Mouse (Mus musculus) mouse embryonic stem cell (cell line): ENCODE results near the gene Spata13.

Experiments used
- in situ Hi-C, 2 experiments: fragments of 300-500 bp; cut with MboI; formaldehyde crosslinking; loops; 1 replicate in 1 of 2; 3 replicates in 1 of 2; pipeline ENCODE4 v1.14.3; 2019 to 2020; ENCODE audit warnings: low sequenced_read_pairs in 2 of 2, low pct_unique_long_range_greater_than_20kb in 1 of 2, mixed read lengths in 1 of 2; ENCODE audit not compliant: unreplicated experiment in 1 of 2

Gene Spata13

DNA sequence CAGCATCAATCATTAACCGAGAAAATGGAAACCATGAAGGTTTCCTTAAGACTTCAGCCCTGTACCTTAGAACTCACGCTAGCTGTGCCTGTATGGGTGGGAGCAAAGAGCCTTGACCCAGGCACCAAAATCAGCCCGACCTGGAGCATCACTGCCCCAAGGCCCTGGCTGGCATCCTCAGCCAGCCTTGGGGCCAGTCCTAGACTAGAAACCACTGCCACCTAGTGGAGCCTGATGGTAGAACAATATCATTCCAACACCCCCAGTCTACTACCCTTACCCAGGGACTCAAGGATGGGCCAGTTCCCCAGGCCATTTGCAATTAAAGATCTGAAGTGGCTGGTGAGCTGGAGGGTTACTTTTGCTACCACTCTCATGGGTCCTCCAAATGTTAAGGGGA is 156.3 kb downstream of the Spata13 start:
- in situ Hi-C loops = loop anchor here (10.0 kb wide), 2 partner anchors 305 to 505 kb away; no protein-coding TSS in a partner anchor

DNA sequence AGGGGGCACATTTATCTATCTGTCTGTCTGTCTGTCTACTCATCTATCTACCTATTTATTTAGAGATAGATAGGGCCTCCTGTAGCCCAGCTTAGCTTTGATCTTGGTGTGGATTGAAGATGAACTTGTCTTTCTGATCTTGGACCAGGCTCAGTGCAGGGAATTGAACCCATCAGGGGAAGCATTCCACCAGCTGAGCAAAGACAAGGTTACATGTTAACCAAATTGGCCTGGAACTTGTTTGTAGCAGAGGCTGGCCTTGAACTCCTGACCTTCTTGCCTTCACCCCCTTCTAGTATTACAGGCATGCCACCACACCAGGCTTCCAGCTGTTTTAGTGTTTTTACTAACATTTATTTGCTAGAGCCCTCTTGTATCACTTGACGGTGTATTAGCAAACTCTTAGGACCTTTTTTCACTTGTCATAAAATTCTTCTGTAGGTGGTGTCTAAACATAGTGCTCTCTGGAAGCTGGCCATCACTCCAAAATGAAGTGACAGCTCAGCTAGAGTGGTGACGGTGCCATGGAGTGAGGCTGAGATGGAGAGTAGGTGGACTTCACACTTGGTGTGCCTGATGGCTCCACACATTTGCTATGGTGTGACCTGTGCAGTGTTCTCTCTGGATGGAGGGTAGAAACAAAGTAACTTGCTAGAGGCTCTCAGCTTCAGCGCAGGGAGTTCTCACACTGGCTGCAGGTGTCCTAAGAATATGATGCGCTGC is 163.0 kb downstream of the Spata13 start:
- in situ Hi-C loops = loop anchor here (10.0 kb wide), 2 partner anchors 298 to 498 kb away; no protein-coding TSS in a partner anchor

DNA sequence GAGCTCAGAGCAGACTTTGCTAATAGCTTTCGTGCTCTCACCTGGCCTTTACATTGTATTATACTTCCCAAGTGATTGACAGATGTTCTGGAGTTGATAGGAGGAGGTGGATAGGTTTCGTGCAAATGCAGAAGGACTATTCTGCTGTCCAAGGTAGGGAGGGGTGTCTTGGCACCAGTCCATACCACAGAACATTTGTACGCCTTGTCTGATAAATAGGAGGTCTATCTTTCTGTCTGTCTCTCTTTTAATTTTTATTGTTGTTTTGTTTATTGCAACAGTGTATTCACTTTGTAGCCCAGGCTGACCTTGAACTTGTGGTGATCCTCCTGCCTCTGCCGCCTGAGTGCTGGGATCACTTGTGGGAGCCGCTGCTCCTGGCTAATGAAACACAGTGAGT is 163.8 kb downstream of the Spata13 start:
- in situ Hi-C loops = loop anchor here (10.0 kb wide), 2 partner anchors 297 to 497 kb away; no protein-coding TSS in a partner anchor

DNA sequence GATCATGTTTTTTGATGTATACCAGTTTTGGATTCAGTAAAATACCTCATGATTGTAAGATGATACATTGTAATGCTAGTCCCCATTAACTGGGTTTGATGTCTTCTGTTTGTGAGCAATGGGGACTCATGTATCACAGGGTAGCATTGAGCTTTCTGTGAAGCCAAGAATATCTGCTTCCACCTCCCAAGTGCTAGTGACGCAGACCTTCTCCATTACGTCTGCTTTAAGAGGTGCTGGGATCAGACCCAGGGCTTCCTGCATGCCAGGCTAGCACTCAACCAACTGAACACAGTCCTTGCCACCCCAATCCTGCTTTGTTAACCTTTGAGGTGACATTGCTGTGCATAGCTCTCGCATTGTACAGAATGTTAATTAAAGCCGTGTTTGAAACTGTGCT is 164.9 kb downstream of the Spata13 start:
- in situ Hi-C loops = loop anchor here (10.0 kb wide), 2 partner anchors 296 to 496 kb away; no protein-coding TSS in a partner anchor

DNA sequence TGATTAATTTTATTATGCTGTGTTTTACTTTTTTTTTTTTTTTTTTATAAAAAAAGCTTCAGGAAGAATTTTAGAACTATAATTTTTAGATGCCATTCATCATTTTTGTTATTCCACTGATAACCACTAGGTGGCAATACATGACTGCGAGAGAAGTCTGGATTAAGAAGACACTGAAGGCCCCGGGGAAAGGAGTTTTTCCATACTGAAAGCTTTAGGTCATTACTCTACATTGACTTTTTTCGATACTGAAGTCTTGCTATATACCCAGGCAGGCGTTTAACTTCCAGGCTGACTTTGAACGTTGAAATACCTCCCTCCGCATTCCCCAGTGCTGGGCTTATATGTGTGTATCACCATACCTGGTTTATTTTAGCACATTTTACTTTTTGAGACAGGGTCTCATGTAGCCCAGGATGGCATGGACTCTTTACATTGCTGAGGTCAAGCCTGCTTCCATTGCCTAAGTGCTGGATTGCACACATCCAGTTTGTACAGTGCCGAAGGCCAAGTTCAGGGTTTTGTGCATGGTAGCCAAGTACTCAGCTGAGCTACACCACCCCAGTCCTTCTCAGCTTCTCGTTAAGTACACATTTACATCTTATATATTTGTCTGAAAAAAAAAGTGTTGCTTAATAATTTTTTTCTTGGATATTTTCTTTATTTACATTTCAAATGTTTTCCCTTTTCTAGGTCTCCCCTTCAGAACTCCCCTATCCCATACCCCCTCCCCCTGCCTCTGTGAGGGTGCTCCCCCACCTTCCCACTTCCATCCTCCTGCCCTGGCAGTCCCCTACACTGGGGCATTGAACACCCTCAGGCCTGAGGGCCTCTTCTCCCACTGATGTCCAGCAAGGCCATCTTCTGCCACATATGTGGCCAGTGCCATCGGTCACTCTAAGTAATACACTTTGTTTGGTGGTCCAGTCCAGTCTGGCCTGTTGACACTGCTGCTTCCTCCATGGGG is 166.2 kb downstream of the Spata13 start:
- in situ Hi-C loops = loop anchor here (5.0 to 10.0 kb wide), 4 partner anchors 175 to 495 kb away; no protein-coding TSS in a partner anchor

DNA sequence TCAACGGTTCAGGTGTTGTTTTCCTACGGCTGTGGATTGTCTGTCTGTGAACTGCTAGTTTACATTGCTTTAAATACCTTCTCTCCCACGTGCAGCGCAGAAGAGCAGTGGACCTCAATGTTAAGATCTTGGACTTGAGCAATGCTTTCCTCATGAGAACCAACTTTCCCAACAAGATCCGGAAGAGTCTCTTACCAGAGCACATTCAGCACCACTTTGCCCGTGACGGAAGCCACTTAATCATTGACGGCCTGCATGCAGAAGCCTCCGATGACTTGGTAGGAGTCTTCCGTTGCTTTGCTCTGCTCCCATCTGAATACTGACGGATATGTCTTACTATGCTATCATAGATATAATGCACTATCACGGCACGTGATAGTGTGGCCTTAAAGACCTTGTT is 168.2 kb downstream of the Spata13 start:
- in situ Hi-C loops = loop anchor here in 1 of 2 experiments (5.0 to 10.0 kb wide), 2 partner anchors 173 to 310 kb away; no protein-coding TSS in a partner anchor

DNA sequence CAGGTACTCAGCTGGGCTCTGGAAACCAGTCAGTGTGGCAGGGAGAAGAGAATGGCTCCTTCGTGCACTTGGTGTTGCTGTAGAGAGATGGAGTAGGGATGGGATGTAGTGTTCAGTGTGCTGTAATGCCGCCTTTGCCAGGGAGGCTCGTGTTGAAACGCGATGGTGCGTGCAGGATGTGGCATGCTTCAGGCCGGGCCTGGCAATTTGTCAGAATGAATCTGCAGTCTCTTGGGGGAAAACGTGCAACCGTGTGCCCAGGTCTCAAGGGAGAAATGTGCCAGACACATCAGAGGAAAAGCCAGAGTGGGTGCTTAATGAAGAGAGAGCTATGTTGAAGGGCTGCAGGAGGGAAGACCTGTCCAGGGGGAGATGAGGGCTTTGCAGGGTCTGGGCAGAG is 171.2 kb downstream of the Spata13 start:
- in situ Hi-C loops = loop anchor here in 1 of 2 experiments (5.0 to 10.0 kb wide), 2 partner anchors 170 to 307 kb away; no protein-coding TSS in a partner anchor

DNA sequence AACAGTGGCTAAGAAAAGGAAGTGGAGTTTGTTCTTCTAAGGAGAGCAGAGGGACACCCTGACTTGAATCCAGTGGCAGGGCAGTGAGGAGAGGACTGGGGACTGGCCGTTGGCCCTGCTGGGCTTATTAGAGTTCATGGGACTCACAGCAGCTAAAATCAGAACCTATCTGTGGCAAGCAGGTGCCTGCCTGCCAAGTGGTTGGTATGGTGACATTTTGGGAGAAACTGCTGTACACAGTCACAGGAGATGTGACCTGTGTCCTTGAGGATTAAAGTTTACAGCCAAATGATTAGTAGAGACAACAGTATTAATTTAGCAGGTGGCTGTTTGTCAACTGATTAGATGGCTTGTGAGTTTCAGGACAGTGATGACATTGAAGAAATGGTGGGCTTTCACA is 172.1 kb downstream of the Spata13 start:
- in situ Hi-C loops = loop anchor here in 1 of 2 experiments (10.0 kb wide), 1 partner anchor 169 kb away; no protein-coding TSS in a partner anchor

DNA sequence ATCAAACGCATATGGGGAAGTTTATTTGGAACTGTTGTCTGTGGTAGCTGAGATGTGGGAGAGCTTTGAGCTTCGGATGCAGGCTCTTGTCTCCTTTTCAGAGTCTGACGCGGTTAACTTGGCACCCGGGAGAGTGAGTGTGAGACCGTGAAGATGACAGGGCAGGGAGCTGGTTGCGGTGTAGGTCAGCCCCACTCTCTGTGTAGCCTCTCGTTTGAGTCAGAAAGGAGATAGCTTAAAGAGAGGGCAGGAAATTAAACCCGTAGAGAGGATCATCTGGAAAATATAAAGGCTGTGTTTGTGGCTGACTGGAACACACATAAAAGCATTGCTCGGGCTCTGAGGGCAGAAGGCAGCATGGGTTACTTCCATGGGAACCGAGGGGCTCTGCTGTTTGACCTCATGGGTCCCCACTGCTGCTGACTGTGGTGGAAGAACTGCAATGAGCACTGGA is 173.1 kb downstream of the Spata13 start:
- in situ Hi-C loops = loop anchor here in 1 of 2 experiments (10.0 kb wide), 1 partner anchor 168 kb away; no protein-coding TSS in a partner anchor

DNA sequence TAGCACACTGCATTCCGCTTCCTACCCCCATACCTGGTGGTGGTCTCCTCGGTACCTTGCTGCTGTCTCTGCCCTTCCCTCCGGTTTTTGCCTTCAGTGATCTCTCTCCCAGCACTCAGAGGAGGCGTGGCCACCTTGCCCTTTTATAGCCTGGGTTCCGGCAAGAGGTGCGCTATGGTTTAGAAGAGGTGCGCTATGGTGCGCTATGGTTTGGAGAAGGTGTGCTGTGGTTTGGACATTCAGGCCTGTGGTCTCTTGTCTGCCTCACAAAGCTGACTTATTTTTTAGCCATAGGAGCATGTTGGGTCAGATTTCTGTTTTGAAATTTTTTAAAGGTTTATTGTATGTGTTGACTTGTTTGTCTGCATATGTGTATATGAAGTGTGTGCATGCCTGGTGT is 176.1 kb downstream of the Spata13 start:
- in situ Hi-C loops = loop anchor here in 1 of 2 experiments (10.0 kb wide), 1 partner anchor 165 kb away; no protein-coding TSS in a partner anchor

DNA sequence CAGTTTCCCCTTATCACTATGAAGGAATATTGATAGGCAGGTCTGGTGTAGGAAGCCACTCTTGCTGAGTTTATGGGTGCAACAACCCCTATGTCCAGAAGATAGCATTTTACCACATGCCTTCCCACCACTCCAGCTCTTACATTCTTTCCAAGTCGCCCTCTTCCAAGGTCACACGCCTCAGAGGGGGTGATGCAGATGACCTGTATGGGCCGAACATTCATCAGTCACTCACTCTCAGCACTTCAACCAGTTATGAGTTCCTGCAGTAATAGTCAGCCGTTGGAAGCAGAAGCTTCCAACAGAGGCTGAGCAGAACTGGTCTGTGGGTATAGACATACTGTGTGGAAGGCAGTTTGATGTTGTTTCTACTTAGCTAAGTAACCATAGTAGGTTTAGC is 177.7 kb downstream of the Spata13 start:
- in situ Hi-C loops = no loop called here
